Mouse (Mus musculus) forebrain, embryonic 13.5 days (tissue): ENCODE measurements around the gene Ntrk1. TPM values are rescaled to one million over a fixed set of nuclear protein-coding genes. Genes with fewer than 3 reads are reported as not detected.

Experiments
- ATAC-seq: fragments of 200-750 bp; cut with Nextera tagmentation; 2 replicates; pipeline ENCODE4 v1.8.0; 2017
- H3K27ac ChIP-seq: fragments of 300-500 bp; sonication (generic); 2 replicates; pipeline ENCODE4 v1.5.1; 2015; ENCODE audit warnings: inconsistent platforms, mild to moderate bottlenecking, moderate library complexity
- H3K27me3 ChIP-seq: fragments of 300-500 bp; sonication (generic); 2 replicates; pipeline ENCODE4 v1.6.1; 2015; ENCODE audit warnings: mild to moderate bottlenecking, inconsistent platforms
- H3K36me3 ChIP-seq: fragments of 300-500 bp; sonication (generic); 2 replicates; pipeline ENCODE4 v1.6.1; 2015; ENCODE audit warnings: mild to moderate bottlenecking, inconsistent platforms; ENCODE audit not compliant: poor library complexity, severe bottlenecking
- H3K4me1 ChIP-seq: fragments of 300-500 bp; sonication (generic); 2 replicates; pipeline ENCODE4 v1.6.1; 2015; ENCODE audit warnings: inconsistent platforms
- H3K4me2 ChIP-seq: fragments of 300-500 bp; sonication (generic); 2 replicates; pipeline ENCODE4 v1.6.1; 2015; ENCODE audit warnings: inconsistent platforms, mild to moderate bottlenecking, moderate library complexity
- H3K4me3 ChIP-seq: fragments of 300-500 bp; sonication (generic); 2 replicates; pipeline ENCODE4 v1.5.1; 2015; ENCODE audit warnings: mild to moderate bottlenecking, inconsistent platforms
- H3K9ac ChIP-seq: fragments of 300-500 bp; sonication (generic); 2 replicates; pipeline ENCODE4 v1.6.1; 2015; ENCODE audit warnings: mild to moderate bottlenecking, inconsistent platforms
- H3K9me3 ChIP-seq: fragments of 300-500 bp; sonication (generic); replicated peaks from 2 replicates; pipeline ENCODE4 v1.6.1; 2016; ENCODE audit warnings: inconsistent platforms
- WGBS: fragments of 180-500 bp; shearing (Covaris S2); methylation state at CpG from one replicate; pipeline ENCODE4 v1.1.7; 2015; 5-methylcytosine and 5-hydroxymethylcytosine counted together
- polyA plus RNA-seq: library from polyadenylated mRNA; unstranded; fragments of >200 nt; fragmentation: Nextera tagmentation; extraction: Ambion mirVana; gene quantifications from 2 replicates; pipeline ENCODE4 v1.2.1, GENCODE M21; 2015

The Ntrk1 gene
- polyA plus RNA-seq, 1 experiment from 2014 or later: 0.53 TPM

DNA sequence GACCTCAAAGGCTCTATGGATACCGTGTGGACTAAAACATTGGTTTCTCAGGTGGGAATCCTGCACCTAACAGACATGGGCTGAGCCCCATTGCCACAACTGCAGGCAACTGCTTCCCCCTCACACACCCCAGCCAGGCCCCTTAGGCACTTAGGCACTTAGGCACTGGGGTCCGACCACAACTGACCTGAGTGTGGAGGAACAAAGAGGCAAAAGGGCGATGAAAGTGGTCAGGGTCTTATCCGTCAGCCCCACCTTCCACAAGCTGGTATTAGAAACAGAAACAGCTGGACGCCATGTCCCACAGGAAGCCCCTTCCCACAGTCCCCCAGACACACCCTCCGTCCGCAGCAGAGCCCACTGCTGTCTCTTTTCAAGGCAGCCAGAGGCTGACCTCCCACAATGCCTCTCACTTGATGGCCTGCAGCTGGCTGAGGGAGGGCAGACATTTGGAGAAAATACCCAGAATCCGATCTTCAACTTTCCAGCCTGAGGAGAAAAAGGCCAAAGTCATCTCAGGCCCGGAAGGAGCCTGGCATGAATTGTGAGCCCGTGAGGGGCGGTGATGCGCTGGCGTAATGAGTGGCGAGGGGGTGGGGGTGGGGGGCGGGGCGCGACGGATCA is 49.8 kb downstream of the Ntrk1 start:
- Histone ChIP-seq H3K27ac (no peak overlapping the region), H3K9ac (no peak overlapping the region), H3K4me3 (no peak overlapping the region), H3K9me3 (no peaks in the 10 kb centered on the region), H3K4me2 (peak overlapping the region; percentile 36), H3K36me3 (0 out of 2 replicates have a peak, but pooled peaks cover 12% of the 10 kb centered on the region), H3K27me3 (0 out of 2 replicates have a peak, but pooled peaks cover 2% of the 10 kb centered on the region), H3K4me1 (peaks cover 12% of the 10 kb centered on the region)
- ATAC-seq: no peak
- 35% methylated on average over 17 of the region's 18 CpGs for WGBS

DNA sequence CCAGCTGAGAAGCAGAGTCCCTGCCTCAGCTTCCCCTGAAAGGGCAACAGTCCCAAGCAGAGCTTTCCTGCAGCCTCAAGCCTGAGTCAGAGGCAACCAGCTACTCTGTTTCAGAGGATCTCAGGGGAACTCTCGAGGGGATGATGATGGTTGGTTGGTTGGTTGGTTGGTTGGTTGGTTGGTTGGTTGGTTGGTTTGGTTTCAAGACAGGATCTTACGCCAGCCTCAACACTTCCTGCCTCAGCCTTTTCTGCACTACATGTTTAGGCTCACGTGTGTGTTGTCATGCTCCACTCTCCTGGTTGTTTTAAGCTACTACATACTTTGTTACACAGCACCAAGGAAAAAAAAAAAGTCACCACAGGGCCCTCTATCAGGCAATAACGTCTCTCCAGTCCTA is 51.0 kb downstream of the Ntrk1 start:
- whole genome bisulfite sequencing: 79% methylated on average over 4 of the region's 4 CpGs
- Histone ChIP-seq H3K36me3 (peaks cover 21% of the 10 kb centered on the region; the same call in 1 of the 2 replicates), H3K9ac (no peak overlapping the region), H3K27me3 (no peaks in the 10 kb centered on the region), H3K4me2 (no peak overlapping the region), H3K9me3 (no peaks in the 10 kb centered on the region), H3K27ac (no peak overlapping the region), H3K4me1 (peaks cover 18% of the 10 kb centered on the region), H3K4me3 (no peak overlapping the region)
- ATAC-seq: no peak

- no peak overlapping the region for H3K9ac ChIP-seq
- peaks cover 18% of the 10 kb centered on the region for H3K4me1 ChIP-seq
- peaks cover 32% of the 10 kb centered on the region for H3K36me3 ChIP-seq
- no peak overlapping the region for H3K27ac ChIP-seq
- 90% methylated on average over 16 of the region's 16 CpGs for WGBS
- no peaks in the 10 kb centered on the region for H3K27me3 ChIP-seq
- H3K4me2 ChIP-seq: no peak overlapping the region
- no peaks in the 10 kb centered on the region for H3K9me3 ChIP-seq
- no peak for ATAC-seq
- no peak overlapping the region for H3K4me3 ChIP-seq
These were observed 52.2 kb downstream of the Ntrk1 start for GRCm38 (mm10) chr3:87742735-87743134.

GRCm38 (mm10) chr3:87742013-87742412 is 52.9 kb downstream of the Ntrk1 start:
- no peak overlapping the region for H3K9ac ChIP-seq
- WGBS: 83% methylated on average over 3 of the region's 3 CpGs
- H3K27me3 ChIP-seq: no peaks in the 10 kb centered on the region
- peaks cover 38% of the 10 kb centered on the region for H3K36me3 ChIP-seq
- H3K4me1 ChIP-seq: peaks cover 18% of the 10 kb centered on the region
- no peak for ATAC-seq
- no peak overlapping the region for H3K27ac ChIP-seq
- H3K4me3 ChIP-seq: no peak overlapping the region
- H3K4me2 ChIP-seq: no peak overlapping the region
- no peaks in the 10 kb centered on the region for H3K9me3 ChIP-seq

- Histone ChIP-seq H3K4me1 (peaks cover 6% of the 10 kb centered on the region; the same call in 1 of the 2 replicates), H3K4me3 (no peak overlapping the region), H3K27ac (no peak overlapping the region), H3K36me3 (peaks cover 69% of the 10 kb centered on the region), H3K4me2 (no peak overlapping the region), H3K9me3 (no peaks in the 10 kb centered on the region), H3K27me3 (no peaks in the 10 kb centered on the region), H3K9ac (no peak overlapping the region)
- 74% methylated on average over 4 of the region's 5 CpGs for WGBS
- ATAC-seq: no peak
These were observed 56.1 kb downstream of the Ntrk1 start for GRCm38 (mm10) chr3:87738906-87739305.

- no peak overlapping the region for H3K27ac ChIP-seq
- WGBS: 88% methylated on average over 9 of the region's 9 CpGs
- no peak for ATAC-seq
- H3K27me3 ChIP-seq: no peaks in the 10 kb centered on the region
- H3K9me3 ChIP-seq: no peaks in the 10 kb centered on the region
- no peak overlapping the region for H3K4me3 ChIP-seq
- no peak overlapping the region for H3K4me2 ChIP-seq
- peaks cover 6% of the 10 kb centered on the region; the same call in 1 of the 2 replicates for H3K4me1 ChIP-seq
- H3K9ac ChIP-seq: no peak overlapping the region
- H3K36me3 ChIP-seq: peaks cover 90% of the 10 kb centered on the region
These were observed 59.6 kb downstream of the Ntrk1 start for GRCm38 (mm10) chr3:87735335-87735734.

GRCm38 (mm10) chr3:87733984-87734761 is 60.8 kb downstream of the Ntrk1 start:
- no peaks in the 10 kb centered on the region; the same call in 1 of the 2 replicates for H3K4me1 ChIP-seq
- H3K27me3 ChIP-seq: no peaks in the 10 kb centered on the region
- H3K9ac ChIP-seq: no peak overlapping the region
- peaks cover 93% of the 10 kb centered on the region for H3K36me3 ChIP-seq
- no peak for ATAC-seq
- WGBS: 90% methylated on average over 11 of the region's 11 CpGs
- H3K9me3 ChIP-seq: no peaks in the 10 kb centered on the region
- no peak overlapping the region for H3K27ac ChIP-seq
- H3K4me2 ChIP-seq: no peak overlapping the region
- no peak overlapping the region for H3K4me3 ChIP-seq

DNA sequence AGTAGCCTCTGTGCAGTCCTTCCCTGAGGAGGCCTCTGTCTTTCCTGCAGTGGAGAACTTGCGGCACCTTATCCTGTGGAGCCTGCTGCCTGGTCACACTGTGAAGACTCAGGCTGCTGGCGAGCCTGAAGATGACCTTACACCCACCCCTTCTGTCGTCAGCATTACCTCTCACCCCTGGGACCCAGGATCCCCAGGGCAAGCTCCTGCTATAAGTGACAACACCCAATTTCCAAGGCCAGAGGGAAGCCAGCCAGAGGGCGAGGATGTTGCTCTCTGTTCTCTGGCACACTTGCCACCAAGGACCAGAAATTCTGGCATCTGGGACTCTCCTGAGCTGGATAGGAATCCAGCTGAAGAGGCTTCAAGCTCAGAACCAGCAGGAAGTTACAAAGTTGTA is 61.9 kb downstream of the Ntrk1 start:
- H3K9me3 ChIP-seq: no peaks in the 10 kb centered on the region
- H3K36me3 ChIP-seq: peaks cover 95% of the 10 kb centered on the region
- no peak for ATAC-seq
- H3K4me1 ChIP-seq: no peaks in the 10 kb centered on the region
- H3K4me3 ChIP-seq: no peak overlapping the region
- H3K27me3 ChIP-seq: no peaks in the 10 kb centered on the region
- WGBS: 91% methylated on average over 4 of the region's 4 CpGs
- no peak overlapping the region for H3K9ac ChIP-seq
- no peak overlapping the region for H3K27ac ChIP-seq
- no peak overlapping the region for H3K4me2 ChIP-seq

- peaks cover 94% of the 10 kb centered on the region for H3K36me3 ChIP-seq
- H3K27me3 ChIP-seq: no peaks in the 10 kb centered on the region
- no peak overlapping the region for H3K4me3 ChIP-seq
- no peak for ATAC-seq
- no peak overlapping the region for H3K9ac ChIP-seq
- H3K4me2 ChIP-seq: no peak overlapping the region
- no peaks in the 10 kb centered on the region for H3K4me1 ChIP-seq
- H3K9me3 ChIP-seq: no peaks in the 10 kb centered on the region
- 94% methylated on average over 6 of the region's 6 CpGs for WGBS
- no peak overlapping the region for H3K27ac ChIP-seq
These were observed 66.3 kb downstream of the Ntrk1 start for GRCm38 (mm10) chr3:87728696-87729095.

Other genes starting within 250 kb of the Ntrk1 start
- gene Arhgef11, start 177.6 kb downstream of the Ntrk1 start, polyA plus RNA-seq: 18.2 and 20.4 TPM in 2 replicates
- 0.35 and 0.58 TPM in 2 replicates for gene Lrrc71, start 46.5 kb downstream of the Ntrk1 start, polyA plus RNA-seq
- gene Insrr, start 1.8 kb upstream of the Ntrk1 start, polyA plus RNA-seq: 0.33 and 0.43 TPM in 2 replicates
- 4.7 and 4.8 TPM in 2 replicates for gene Pear1, start 29.1 kb upstream of the Ntrk1 start, polyA plus RNA-seq
- gene Sh2d2a, start 51.6 kb upstream of the Ntrk1 start, polyA plus RNA-seq: not detected in 2 replicates
- gene Prcc, start 90.4 kb upstream of the Ntrk1 start, polyA plus RNA-seq: 14.5 TPM in 2 replicates
- gene Hdgf, start 111.2 kb upstream of the Ntrk1 start, polyA plus RNA-seq: 106 and 147 TPM in 2 replicates
- gene Mrpl24, start 124.3 kb upstream of the Ntrk1 start, polyA plus RNA-seq: 70.2 and 77.2 TPM in 2 replicates
- gene Isg20l2, start 135.2 kb upstream of the Ntrk1 start, polyA plus RNA-seq: 61.8 and 63.0 TPM in 2 replicates
- gene Rrnad1, start 135.6 kb upstream of the Ntrk1 start, polyA plus RNA-seq: 20.7 and 22.7 TPM in 2 replicates
- 67.1 and 89.5 TPM in 2 replicates for gene Crabp2, start 153.5 kb upstream of the Ntrk1 start, polyA plus RNA-seq
- gene Nes, start 175.9 kb upstream of the Ntrk1 start, polyA plus RNA-seq: 76.3 and 79.9 TPM in 2 replicates
- gene Bcan, start 205.1 kb upstream of the Ntrk1 start, polyA plus RNA-seq: 9.5 and 9.6 TPM in 2 replicates
- 0.11 and 0.36 TPM in 2 replicates for gene Hapln2, start 232.4 kb upstream of the Ntrk1 start, polyA plus RNA-seq
- 29.7 and 30.7 TPM in 2 replicates for gene Gpatch4, start 247.9 kb upstream of the Ntrk1 start, polyA plus RNA-seq